Mouse (Mus musculus) hindbrain, embryonic 16.5 days (tissue): ENCODE measurements around the gene Krtap1-5. TPM values are rescaled to one million over a fixed set of nuclear protein-coding genes. Genes with fewer than 3 reads are reported as not detected.
A peak's percentile ranks its signal among the peaks of the same experiment; 100 is the strongest.

ENCODE experiments used
- ATAC-seq: fragments of 200-750 bp; cut with Nextera tagmentation; 2 replicates; pipeline ENCODE4 v1.8.0; 2017; ENCODE audit warnings: moderate TSS enrichment, moderate library complexity
- H3K27ac ChIP-seq: fragments of 300-500 bp; sonication (generic); 2 replicates; pipeline ENCODE4 v1.5.1; 2014; ENCODE audit warnings: low read depth, mild to moderate bottlenecking, control low read depth, low read length, moderate library complexity
- H3K27me3 ChIP-seq: fragments of 300-500 bp; sonication (generic); replicated peaks from 2 replicates; pipeline ENCODE4 v1.6.1; 2014; ENCODE audit warnings: low read length; ENCODE audit not compliant: control insufficient read depth, insufficient read depth
- H3K36me3 ChIP-seq: fragments of 300-500 bp; sonication (generic); 2 replicates; pipeline ENCODE4 v1.6.1; 2014; ENCODE audit warnings: mild to moderate bottlenecking, low read length, moderate library complexity, mixed read lengths; ENCODE audit not compliant: control insufficient read depth, insufficient read depth
- H3K4me1 ChIP-seq: fragments of 300-500 bp; sonication (generic); 2 replicates; pipeline ENCODE4 v1.6.1; 2014; ENCODE audit warnings: low read depth, low read length; ENCODE audit not compliant: control insufficient read depth, insufficient read depth
- H3K4me2 ChIP-seq: fragments of 300-500 bp; sonication (generic); 2 replicates; pipeline ENCODE4 v1.6.1; 2014; ENCODE audit warnings: mild to moderate bottlenecking, low read length, control low read depth, moderate library complexity
- H3K4me3 ChIP-seq: fragments of 300-500 bp; sonication (generic); 2 replicates; pipeline ENCODE4 v1.5.1; 2014; ENCODE audit warnings: mild to moderate bottlenecking, low read length, control low read depth, moderate library complexity
- H3K9ac ChIP-seq: fragments of 300-500 bp; sonication (generic); 2 replicates; pipeline ENCODE4 v1.6.1; 2014; ENCODE audit warnings: low read depth, mild to moderate bottlenecking, control low read depth, low read length, moderate library complexity
- H3K9me3 ChIP-seq: fragments of 300-500 bp; sonication (generic); 2 replicates; pipeline ENCODE4 v1.6.1; 2014; ENCODE audit warnings: mild to moderate bottlenecking, low read length, moderate library complexity; ENCODE audit not compliant: control insufficient read depth
- WGBS: fragments of 180-500 bp; shearing (Covaris S2); extraction: QIAGEN DNeasy Blood & Tissue Kit; methylation state at CpG from one replicate; pipeline ENCODE4 v1.1.7; 2014; 5-methylcytosine and 5-hydroxymethylcytosine counted together
- polyA plus RNA-seq: library from polyadenylated mRNA; unstranded; fragments of >200 nt; fragmentation: Nextera tagmentation; extraction: Ambion mirVana; gene quantifications from 2 replicates; pipeline ENCODE4 v1.2.1, GENCODE M21; 2015

Krtap1-5 gene
- polyA plus RNA-seq, 1 experiment from 2014 or later = not detected

DNA sequence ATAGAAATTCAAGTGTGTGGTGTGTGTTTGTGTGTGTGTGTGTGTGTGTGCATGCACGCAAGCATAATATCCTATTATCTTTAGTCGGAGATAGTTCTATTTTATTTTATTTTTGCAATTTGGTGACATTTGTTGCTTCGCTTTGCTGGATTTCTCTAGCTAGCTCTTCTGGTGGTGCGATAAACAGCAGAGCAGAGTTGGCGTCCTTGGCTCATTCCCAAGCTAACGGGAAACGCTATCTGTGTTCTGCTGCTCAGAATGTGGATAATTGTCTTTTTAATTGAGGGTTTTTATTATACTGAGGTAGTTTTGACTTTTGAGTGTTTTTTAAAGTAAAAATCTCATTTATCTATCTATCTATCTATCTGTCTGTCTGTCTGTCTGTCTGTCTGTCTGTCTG is 4.3 kb upstream of the Krtap1-5 start:
- no peak for ATAC-seq
- no peaks in the 10 kb centered on the region for H3K36me3 ChIP-seq
- no peaks in the 10 kb centered on the region for H3K9me3 ChIP-seq
- no peak overlapping the region for H3K4me2 ChIP-seq
- no peaks in the 10 kb centered on the region for H3K27me3 ChIP-seq
- WGBS = 89% methylated on average over 7 of the region's 7 CpGs
- H3K4me1 ChIP-seq = no peaks in the 10 kb centered on the region
- H3K27ac ChIP-seq = no peak overlapping the region
- no peak overlapping the region for H3K4me3 ChIP-seq
- no peak overlapping the region for H3K9ac ChIP-seq

- no peak for ATAC-seq
- Histone ChIP-seq H3K36me3 (no peaks in the 10 kb centered on the region), H3K4me1 (no peaks in the 10 kb centered on the region), H3K27ac (no peak within 1 kb of the TSS), H3K4me2 (no peak within 1 kb of the TSS), H3K9me3 (no peaks in the 10 kb centered on the region), H3K27me3 (no peaks in the 10 kb centered on the region), H3K4me3 (no peak within 1 kb of the TSS), H3K9ac (no peak within 1 kb of the TSS)
- 92% methylated on average over 5 of the region's 5 CpGs for WGBS
Observed at GRCm38 (mm10) chr11:99583245-99583704, 2.5 kb upstream of the Krtap1-5 start, which contains the start of gene Krtap1-4. Gene Krtap1-4, minus strand, starts transcription at chr11:99583654.

DNA sequence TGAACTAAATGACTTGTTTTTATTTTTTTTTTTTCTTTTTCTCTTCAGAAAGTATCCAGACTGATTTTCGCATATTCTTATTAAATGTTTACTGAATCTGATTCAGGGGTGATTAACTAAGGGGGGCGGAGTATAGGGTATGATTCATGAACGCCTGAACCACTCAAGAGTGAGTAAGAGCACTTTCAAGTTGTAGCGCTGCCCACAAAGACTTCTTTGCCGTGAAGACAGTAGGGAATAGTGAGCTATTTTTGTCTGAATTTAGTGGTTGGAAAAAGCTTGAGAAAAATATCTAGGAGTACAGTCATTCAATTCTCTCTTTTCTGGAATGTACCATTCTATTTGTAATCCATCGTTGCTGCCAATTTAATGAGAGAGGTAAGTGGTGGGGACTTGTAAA is 748 bp upstream of the Krtap1-5 start:
- Histone ChIP-seq H3K27ac (no peak overlapping the region), H3K4me2 (no peak overlapping the region), H3K36me3 (no peaks in the 10 kb centered on the region), H3K4me1 (no peaks in the 10 kb centered on the region), H3K9me3 (no peaks in the 10 kb centered on the region), H3K27me3 (no peaks in the 10 kb centered on the region), H3K4me3 (no peak overlapping the region), H3K9ac (no peak overlapping the region)
- 91% methylated on average over 6 of the region's 6 CpGs for WGBS
- ATAC-seq = no peak

DNA sequence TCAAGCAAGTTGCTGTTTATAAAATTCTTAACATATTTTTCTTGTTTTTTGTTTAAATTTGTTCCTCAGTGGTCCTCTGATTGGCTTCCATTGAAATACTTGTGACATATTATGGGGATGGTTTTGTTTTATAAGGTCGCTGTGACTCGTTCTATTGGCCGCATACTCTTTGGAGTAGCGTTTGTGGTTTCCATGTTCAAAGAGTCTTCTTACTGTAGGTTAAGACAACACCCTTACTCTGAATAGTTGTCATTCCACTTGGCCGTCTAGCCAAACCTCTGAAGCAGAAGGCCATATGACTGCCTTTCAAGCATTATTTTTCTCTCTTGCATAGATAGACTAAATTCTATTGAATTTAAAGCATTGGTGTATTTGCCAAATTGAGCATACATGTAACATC is 235 bp upstream of the Krtap1-5 start:
- no peaks in the 10 kb centered on the region for H3K36me3 ChIP-seq
- no peak overlapping the region for H3K4me2 ChIP-seq
- no peaks in the 10 kb centered on the region for H3K27me3 ChIP-seq
- H3K9me3 ChIP-seq = no peaks in the 10 kb centered on the region
- no peaks in the 10 kb centered on the region for H3K4me1 ChIP-seq
- H3K27ac ChIP-seq = no peak overlapping the region
- no peak overlapping the region for H3K4me3 ChIP-seq
- no peak for ATAC-seq
- H3K9ac ChIP-seq = no peak overlapping the region
- WGBS = 92% methylated on average over 5 of the region's 5 CpGs

DNA sequence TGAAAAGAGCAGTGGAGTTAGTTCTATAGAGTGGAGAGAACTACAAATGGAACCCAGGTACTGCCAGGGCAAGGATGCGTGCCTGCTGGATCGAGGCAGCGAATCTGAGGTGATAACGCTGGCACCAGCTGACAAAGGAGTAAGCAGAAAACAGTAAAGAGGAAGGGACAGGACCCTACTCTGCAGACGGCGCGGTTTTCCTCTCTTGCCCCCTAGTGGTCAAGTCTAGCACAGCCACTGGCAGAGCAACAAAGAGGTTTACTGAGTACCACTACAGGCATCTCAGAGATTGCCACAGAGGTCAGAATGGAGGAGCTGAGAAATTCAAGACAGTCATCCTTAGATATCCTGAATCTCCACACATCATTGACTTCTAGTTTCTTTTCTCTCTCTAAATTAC is 6.7 kb downstream of the Krtap1-5 start:
- Histone ChIP-seq H3K27ac (no peak overlapping the region), H3K4me1 (no peaks in the 10 kb centered on the region), H3K9me3 (no peaks in the 10 kb centered on the region), H3K4me3 (peak overlapping the region; percentile 13; the same call in 1 of the 2 replicates), H3K27me3 (no peaks in the 10 kb centered on the region), H3K36me3 (no peaks in the 10 kb centered on the region), H3K9ac (0 out of 2 replicates have a peak overlapping the region, but pooled peaks have one; percentile 38), H3K4me2 (peak overlapping the region; percentile 50)
- peak; percentile 72; the same call in 1 of the 2 replicates for ATAC-seq
- 2% methylated on average over 7 of the region's 7 CpGs for WGBS

- no peak for ATAC-seq
- Histone ChIP-seq H3K9me3 (no peaks in the 10 kb centered on the region), H3K4me3 (no peak overlapping the region), H3K27ac (no peak overlapping the region), H3K9ac (no peak overlapping the region), H3K4me1 (no peaks in the 10 kb centered on the region), H3K4me2 (no peak overlapping the region), H3K36me3 (no peaks in the 10 kb centered on the region), H3K27me3 (no peaks in the 10 kb centered on the region)
- WGBS = 32% methylated on average over 4 of the region's 4 CpGs
Observed at GRCm38 (mm10) chr11:99573164-99573563, 7.7 kb downstream of the Krtap1-5 start.

DNA sequence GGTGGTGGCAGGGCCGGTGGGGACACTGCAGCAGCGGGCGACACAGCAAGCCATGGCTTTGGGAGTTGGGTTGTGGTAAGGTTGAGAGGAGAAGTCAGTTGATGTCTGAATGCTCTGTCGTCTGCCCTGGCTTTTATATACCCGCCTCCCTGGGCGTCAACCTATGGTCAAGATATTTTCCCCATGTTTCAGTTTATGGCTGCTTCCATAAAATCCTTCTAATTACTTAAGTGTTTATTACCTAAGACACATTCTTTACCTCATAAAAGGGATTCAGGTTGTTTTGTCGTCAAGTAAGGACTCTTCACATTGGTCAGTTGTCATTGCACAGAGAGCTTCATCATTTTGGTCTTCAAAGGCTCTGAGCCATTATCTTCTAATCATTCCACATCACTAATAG is 14.3 kb downstream of the Krtap1-5 start, which contains the start of gene Krtap3-1:
TSS of gene Krtap3-1 (minus strand) at position 101 of the 400 bp plus-strand sequence.
- H3K27me3 ChIP-seq = no peaks in the 10 kb centered on the region
- no peaks in the 10 kb centered on the region for H3K9me3 ChIP-seq
- no peaks in the 10 kb centered on the region for H3K36me3 ChIP-seq
- no peak for ATAC-seq
- H3K9ac ChIP-seq = no peak within 1 kb of the TSS
- H3K27ac ChIP-seq = no peak within 1 kb of the TSS
- no peak within 1 kb of the TSS for H3K4me2 ChIP-seq
- H3K4me3 ChIP-seq = no peak within 1 kb of the TSS
- H3K4me1 ChIP-seq = no peaks in the 10 kb centered on the region
- WGBS = 87% methylated on average over 7 of the region's 7 CpGs

DNA sequence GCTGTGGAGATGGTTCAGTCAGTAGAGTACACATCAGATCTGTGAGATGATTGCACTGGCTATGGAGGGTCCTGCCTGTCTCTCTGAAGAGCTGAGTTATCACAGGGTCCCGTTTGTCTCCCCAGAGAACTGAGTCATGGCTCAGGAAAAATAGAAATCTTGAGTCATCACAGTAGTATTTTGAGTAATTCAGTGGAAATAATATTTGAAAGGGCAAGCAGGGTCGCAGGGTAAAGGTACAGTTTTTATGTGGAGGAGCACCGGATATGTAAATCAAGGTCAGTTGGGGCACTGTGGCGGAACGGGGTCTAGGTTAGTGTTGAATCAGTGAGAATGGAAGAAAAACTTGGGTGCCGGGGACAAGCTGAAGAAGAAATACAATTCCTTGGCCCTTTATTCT is 18.2 kb downstream of the Krtap1-5 start:
- Histone ChIP-seq H3K9ac (no peak overlapping the region), H3K4me2 (no peak overlapping the region), H3K36me3 (no peaks in the 10 kb centered on the region), H3K4me3 (no peak overlapping the region), H3K9me3 (no peaks in the 10 kb centered on the region), H3K27ac (no peak overlapping the region), H3K27me3 (no peaks in the 10 kb centered on the region), H3K4me1 (no peaks in the 10 kb centered on the region)
- 87% methylated on average over 6 of the region's 6 CpGs for WGBS
- no peak for ATAC-seq

GRCm38 (mm10) chr11:99559366-99559765 is 21.4 kb downstream of the Krtap1-5 start, which contains the start of gene Gm11939:
Gene Gm11939, minus strand, starts transcription at chr11:99559466.
- no peaks in the 10 kb centered on the region for H3K9me3 ChIP-seq
- no peaks in the 10 kb centered on the region for H3K27me3 ChIP-seq
- no peak within 1 kb of the TSS for H3K4me2 ChIP-seq
- H3K9ac ChIP-seq = no peak within 1 kb of the TSS
- H3K4me1 ChIP-seq = no peaks in the 10 kb centered on the region
- no peak for ATAC-seq
- no peak within 1 kb of the TSS for H3K27ac ChIP-seq
- no peaks in the 10 kb centered on the region for H3K36me3 ChIP-seq
- H3K4me3 ChIP-seq = no peak within 1 kb of the TSS
- 96% methylated on average over 9 of the region's 9 CpGs for WGBS
